Mouse (Mus musculus): Measurements from ENCODE around the gene Itgae. TPM values are rescaled to one million over a fixed set of nuclear protein-coding genes. Genes with fewer than 3 reads are reported as not detected.

The Itgae gene
- polyA plus RNA-seq, 1 experiment = not detected

DNA sequence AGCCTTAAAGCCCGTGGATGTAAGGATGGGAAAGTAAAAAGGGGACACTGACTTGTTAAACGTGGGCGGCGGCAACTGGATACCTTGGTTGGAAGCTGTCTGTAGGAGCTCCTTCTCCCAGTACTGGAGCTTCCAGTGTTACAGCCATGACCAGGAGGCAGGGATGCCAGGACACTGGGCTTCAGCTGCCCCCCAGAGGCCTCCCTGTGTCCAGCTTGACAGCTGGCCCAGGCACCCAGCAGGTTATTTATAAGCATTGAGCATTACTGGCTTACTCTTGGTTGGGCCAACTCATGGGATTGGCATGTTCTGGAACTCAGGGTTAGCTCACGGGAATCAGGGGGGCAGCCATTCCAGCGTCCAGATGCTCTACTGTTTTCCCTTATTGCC lies 70.4 kb downstream of the Itgae start:
- peaks cover 4% of the 10 kb centered on the region for H3K4me1 ChIP-seq (ENCODE audit: control insufficient read depth)
- H3K27me3 ChIP-seq (ENCODE audit: control insufficient read depth) = peaks cover 42% of the 10 kb centered on the region
- no peaks in the 10 kb centered on the region for H3K36me3 ChIP-seq (ENCODE audit: control insufficient read depth)
- TF ChIP-seq GATA1 (IDR thresholded peaks at IDR 0.05; ENCODE audit: low read length) (no peak), TAL1 (IDR thresholded peaks at IDR 0.05; ENCODE audit: low read length) (no peak)
- H3K4me3 ChIP-seq (replicated peaks) = no peak overlapping the region
- H3K9me3 ChIP-seq (ENCODE audit: control insufficient read depth, low read length) = no peaks in the 10 kb centered on the region

DNA sequence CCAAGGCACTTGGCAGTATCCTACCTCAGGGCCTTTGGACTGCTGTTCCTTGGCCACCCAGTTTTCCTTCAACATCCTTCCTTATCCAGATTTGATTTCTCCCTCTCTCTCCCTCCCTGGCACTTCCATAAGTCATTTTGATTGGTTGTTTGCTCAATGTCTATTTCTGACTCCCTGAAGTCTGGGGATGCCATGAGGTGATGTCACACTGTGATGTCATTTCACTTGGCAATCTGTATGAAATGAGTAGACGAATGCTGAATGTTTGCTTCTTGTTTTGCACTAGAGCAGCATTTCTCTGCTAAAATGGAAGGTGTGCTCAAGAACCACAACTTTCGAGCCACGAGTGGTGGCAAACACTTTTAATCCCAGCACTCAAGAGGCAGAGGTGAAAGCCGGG lies 71.2 kb downstream of the Itgae start:
- TF ChIP-seq GATA1 (IDR thresholded peaks at IDR 0.05; ENCODE audit: low read length) = no peak
- TF ChIP-seq TAL1 (IDR thresholded peaks at IDR 0.05; ENCODE audit: low read length) = no peak
- no peaks in the 10 kb centered on the region for H3K9me3 ChIP-seq (ENCODE audit: control insufficient read depth, low read length)

DNA sequence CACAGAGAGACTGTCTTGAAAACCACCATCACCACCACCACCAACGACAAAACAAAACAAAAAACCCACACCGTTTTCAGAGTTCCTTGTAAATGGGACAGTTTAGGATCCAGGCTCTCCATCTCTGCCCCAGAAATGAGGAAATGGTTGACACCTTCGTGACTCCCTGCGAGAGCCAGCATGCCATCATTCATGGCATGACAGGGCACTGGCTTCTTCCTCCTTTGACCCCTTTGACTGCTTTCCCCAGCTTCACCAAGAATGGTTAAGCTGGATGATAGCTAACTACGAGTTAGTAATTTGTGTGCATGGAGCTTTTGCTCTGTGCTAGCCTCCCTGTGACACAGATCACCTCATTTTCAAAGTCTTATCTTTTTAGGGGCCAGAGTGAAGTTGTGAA lies 71.9 kb downstream of the Itgae start:
- TF ChIP-seq GATA1 (IDR thresholded peaks at IDR 0.05; ENCODE audit: low read length) (no peak), TAL1 (IDR thresholded peaks at IDR 0.05; ENCODE audit: low read length) (no peak)
- Histone ChIP-seq H3K4me1 (ENCODE audit: control insufficient read depth) (peaks cover 4% of the 10 kb centered on the region), H3K4me3 (replicated peaks) (no peak overlapping the region)

More for the DNA sequence above, 71.2 kb downstream of the Itgae start:
- Histone ChIP-seq H3K36me3 (ENCODE audit: control insufficient read depth) (no peaks in the 10 kb centered on the region), H3K4me3 (replicated peaks) (no peak overlapping the region), H3K4me1 (ENCODE audit: control insufficient read depth) (peaks cover 4% of the 10 kb centered on the region), H3K27me3 (ENCODE audit: control insufficient read depth) (peaks cover 42% of the 10 kb centered on the region)

DNA sequence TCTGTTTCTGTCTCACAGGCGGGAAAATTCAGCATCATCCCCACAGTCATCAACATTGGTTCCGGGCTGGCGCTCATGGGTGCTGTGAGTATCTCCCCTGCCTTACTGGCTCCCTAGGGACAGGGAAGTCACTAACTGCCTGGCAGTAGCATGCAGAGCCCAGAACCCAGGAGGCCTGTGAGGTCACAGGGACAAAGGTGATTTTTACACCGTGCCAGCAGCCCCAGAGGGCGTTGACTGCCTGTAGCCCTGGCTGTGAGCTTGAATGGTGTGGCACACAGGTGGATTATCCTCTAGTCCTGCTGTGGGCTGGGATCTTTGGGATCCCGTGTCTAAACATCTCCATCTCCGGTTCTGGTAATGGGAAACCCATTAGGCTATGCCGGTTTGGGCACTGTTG lies 77.7 kb downstream of the Itgae start:
- Histone ChIP-seq H3K27me3 (ENCODE audit: control insufficient read depth) (no peaks in the 10 kb centered on the region), H3K4me1 (ENCODE audit: control insufficient read depth) (peaks cover 16% of the 10 kb centered on the region), H3K36me3 (ENCODE audit: control insufficient read depth) (peaks cover 30% of the 10 kb centered on the region), H3K4me3 (replicated peaks) (no peak overlapping the region), H3K9me3 (ENCODE audit: control insufficient read depth, low read length) (no peaks in the 10 kb centered on the region)
- TF ChIP-seq TAL1 (IDR thresholded peaks at IDR 0.05; ENCODE audit: low read length) (no peak), GATA1 (IDR thresholded peaks at IDR 0.05; ENCODE audit: low read length) (no peak)

More for the DNA sequence above, 71.9 kb downstream of the Itgae start:
- H3K36me3 ChIP-seq (ENCODE audit: control insufficient read depth) = no peaks in the 10 kb centered on the region
- H3K27me3 ChIP-seq (ENCODE audit: control insufficient read depth) = peaks cover 42% of the 10 kb centered on the region
- H3K9me3 ChIP-seq (ENCODE audit: control insufficient read depth, low read length) = no peaks in the 10 kb centered on the region

DNA sequence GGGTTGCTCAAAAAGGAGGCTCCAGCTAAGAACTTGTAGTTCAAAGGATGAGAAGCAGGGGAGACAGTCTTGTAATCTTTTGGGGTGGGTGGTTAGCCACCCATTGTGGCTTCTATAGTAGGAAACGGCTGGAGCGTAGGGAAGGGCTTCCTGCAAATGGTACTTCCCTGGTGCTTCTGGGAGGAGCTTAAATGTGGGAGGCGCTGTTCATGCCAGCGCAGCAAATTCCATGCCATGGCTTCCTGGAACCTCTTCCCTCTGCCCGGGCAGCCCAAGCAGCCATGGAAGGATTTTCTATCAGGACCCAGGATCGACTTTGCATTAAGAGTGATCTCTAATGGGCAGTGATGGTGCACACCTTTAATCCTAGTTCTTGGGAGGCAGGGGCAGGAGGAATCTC lies 78.2 kb downstream of the Itgae start:
- peaks cover 18% of the 10 kb centered on the region for H3K4me1 ChIP-seq (ENCODE audit: control insufficient read depth)
- H3K27me3 ChIP-seq (ENCODE audit: control insufficient read depth) = no peaks in the 10 kb centered on the region
- no peaks in the 10 kb centered on the region for H3K9me3 ChIP-seq (ENCODE audit: control insufficient read depth, low read length)
- no peak overlapping the region for H3K4me3 ChIP-seq (replicated peaks)
- TF ChIP-seq GATA1 (IDR thresholded peaks at IDR 0.05; ENCODE audit: low read length) (no peak), TAL1 (IDR thresholded peaks at IDR 0.05; ENCODE audit: low read length) (no peak)
- peaks cover 34% of the 10 kb centered on the region for H3K36me3 ChIP-seq (ENCODE audit: control insufficient read depth)

DNA sequence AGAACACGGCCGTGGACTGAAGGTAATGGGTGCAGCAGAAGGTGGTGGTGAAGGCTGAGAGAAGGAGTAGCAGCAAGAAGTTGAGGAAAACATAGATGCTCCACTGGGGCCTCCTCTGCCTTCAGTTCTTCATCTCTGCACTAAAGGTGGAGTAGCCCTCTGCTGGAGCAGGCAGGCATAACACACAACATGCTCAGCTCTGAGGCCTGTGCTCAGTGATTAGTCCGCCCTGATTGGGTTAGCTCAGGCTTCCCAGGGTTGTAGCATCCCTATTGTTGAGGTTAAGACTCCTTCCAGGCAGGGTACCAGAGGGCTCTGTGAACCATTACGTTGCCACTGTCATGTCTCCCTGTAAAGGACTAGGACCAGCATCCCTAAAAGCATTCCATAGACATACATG lies 78.8 kb downstream of the Itgae start:
- H3K27me3 ChIP-seq (ENCODE audit: control insufficient read depth) = no peaks in the 10 kb centered on the region
- H3K36me3 ChIP-seq (ENCODE audit: control insufficient read depth) = peaks cover 41% of the 10 kb centered on the region
- H3K9me3 ChIP-seq (ENCODE audit: control insufficient read depth, low read length) = no peaks in the 10 kb centered on the region
- peaks cover 18% of the 10 kb centered on the region for H3K4me1 ChIP-seq (ENCODE audit: control insufficient read depth)
- H3K4me3 ChIP-seq (replicated peaks) = no peak overlapping the region
- TF ChIP-seq TAL1 (IDR thresholded peaks at IDR 0.05; ENCODE audit: low read length) (no peak), GATA1 (IDR thresholded peaks at IDR 0.05; ENCODE audit: low read length) (no peak)

DNA sequence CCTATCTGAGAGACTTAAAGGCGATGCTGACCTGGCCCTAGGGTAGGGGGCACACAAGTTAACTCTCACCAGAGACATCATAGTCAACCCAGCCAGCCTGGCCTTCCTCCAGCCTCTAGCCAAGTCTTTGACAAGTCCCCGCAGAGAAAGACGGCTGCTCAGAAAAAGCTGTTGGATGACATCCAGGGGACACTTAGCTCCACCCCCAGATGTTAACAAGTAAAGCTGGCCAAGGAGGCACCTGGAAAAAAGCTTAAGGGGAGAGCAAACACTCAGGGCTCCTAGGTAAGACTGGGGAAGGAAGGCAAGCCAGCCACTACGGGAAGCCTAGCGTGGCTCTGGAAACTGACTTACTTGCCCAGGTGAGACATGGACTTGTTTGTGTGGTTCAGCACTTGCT lies 81.8 kb downstream of the Itgae start:
- H3K4me3 ChIP-seq (replicated peaks) = no peak overlapping the region
- TF ChIP-seq GATA1 (IDR thresholded peaks at IDR 0.05; ENCODE audit: low read length) (no peak), TAL1 (IDR thresholded peaks at IDR 0.05; ENCODE audit: low read length) (no peak)
- peaks cover 37% of the 10 kb centered on the region for H3K4me1 ChIP-seq (ENCODE audit: control insufficient read depth)
- H3K9me3 ChIP-seq (ENCODE audit: control insufficient read depth, low read length) = no peaks in the 10 kb centered on the region
- H3K36me3 ChIP-seq (ENCODE audit: control insufficient read depth) = peaks cover 51% of the 10 kb centered on the region
- H3K27me3 ChIP-seq (ENCODE audit: control insufficient read depth) = no peaks in the 10 kb centered on the region

DNA sequence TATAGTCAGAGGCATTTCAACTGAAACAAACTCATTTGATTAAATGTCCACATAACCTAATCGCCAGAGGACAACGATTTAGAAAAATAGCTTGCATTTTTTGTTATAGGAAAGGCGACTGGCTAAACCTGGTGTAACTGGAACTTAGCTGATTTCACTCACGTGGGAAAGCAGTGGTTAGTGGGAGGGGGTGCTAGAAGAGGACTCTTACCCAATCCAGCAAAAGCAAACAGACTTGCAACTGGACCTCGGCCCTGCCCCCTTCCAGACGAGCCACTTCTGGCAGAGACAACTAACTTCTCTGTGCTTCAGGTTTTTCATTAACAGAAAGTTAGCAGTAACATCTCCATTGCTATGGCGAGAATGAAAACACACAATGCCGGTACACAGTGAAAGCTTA lies 85.2 kb downstream of the Itgae start:
- Histone ChIP-seq H3K4me3 (replicated peaks) (peak overlapping the region; percentile 99), H3K27me3 (ENCODE audit: control insufficient read depth) (no peaks in the 10 kb centered on the region), H3K9me3 (ENCODE audit: control insufficient read depth, low read length) (no peaks in the 10 kb centered on the region), H3K36me3 (ENCODE audit: control insufficient read depth) (peaks cover 46% of the 10 kb centered on the region), H3K4me1 (ENCODE audit: control insufficient read depth) (peaks cover 56% of the 10 kb centered on the region)
- no peak for TF ChIP-seq TAL1 (IDR thresholded peaks at IDR 0.05; ENCODE audit: low read length)
- no peak for TF ChIP-seq GATA1 (IDR thresholded peaks at IDR 0.05; ENCODE audit: low read length)

DNA sequence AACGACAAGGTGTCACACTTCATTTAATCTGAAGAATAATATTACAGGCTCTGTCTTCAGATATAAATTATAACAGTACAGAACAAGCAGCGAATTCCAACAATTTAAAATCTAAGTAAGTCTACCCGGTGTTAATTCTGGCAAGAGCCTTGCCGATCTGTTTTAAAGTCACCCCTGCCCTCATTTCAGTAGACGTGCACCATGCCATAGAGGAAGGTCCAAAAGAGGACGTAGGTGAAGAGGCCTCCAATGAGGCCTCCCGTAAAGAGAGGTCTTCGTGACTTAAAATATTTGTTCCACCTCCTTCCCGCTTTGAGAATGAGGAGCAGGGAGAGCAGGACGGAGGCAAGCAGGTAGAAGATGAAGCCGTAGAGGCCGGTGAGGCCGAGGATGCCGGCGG lies 85.8 kb downstream of the Itgae start:
- no peaks in the 10 kb centered on the region for H3K9me3 ChIP-seq (ENCODE audit: control insufficient read depth, low read length)
- H3K4me1 ChIP-seq (ENCODE audit: control insufficient read depth) = peaks cover 54% of the 10 kb centered on the region
- H3K36me3 ChIP-seq (ENCODE audit: control insufficient read depth) = peaks cover 43% of the 10 kb centered on the region
- TF ChIP-seq GATA1 (IDR thresholded peaks at IDR 0.05; ENCODE audit: low read length) (no peak), TAL1 (IDR thresholded peaks at IDR 0.05; ENCODE audit: low read length) (no peak)
- no peaks in the 10 kb centered on the region for H3K27me3 ChIP-seq (ENCODE audit: control insufficient read depth)
- peak overlapping the region; percentile 99 for H3K4me3 ChIP-seq (replicated peaks)
